Mouse (Mus musculus) lung, adult 2 months (tissue): ENCODE measurements around the gene Ddx20.

ENCODE experiments used
- CTCF ChIP-seq: fragments of 200-500 bp; IDR thresholded peaks from 2 replicates; pipeline ENCODE4 v1.5.1; 2011; ENCODE audit warnings: mild to moderate bottlenecking, low read length, control low read depth; ENCODE audit not compliant: insufficient read depth
- POLR2A ChIP-seq: fragments of 200-500 bp; IDR thresholded peaks from 2 replicates; pipeline ENCODE4 v1.6.1; 2011; ENCODE audit warnings: low read depth, mild to moderate bottlenecking, control low read depth, low read length, borderline replicate concordance; ENCODE audit errors: extremely low read depth

DNA sequence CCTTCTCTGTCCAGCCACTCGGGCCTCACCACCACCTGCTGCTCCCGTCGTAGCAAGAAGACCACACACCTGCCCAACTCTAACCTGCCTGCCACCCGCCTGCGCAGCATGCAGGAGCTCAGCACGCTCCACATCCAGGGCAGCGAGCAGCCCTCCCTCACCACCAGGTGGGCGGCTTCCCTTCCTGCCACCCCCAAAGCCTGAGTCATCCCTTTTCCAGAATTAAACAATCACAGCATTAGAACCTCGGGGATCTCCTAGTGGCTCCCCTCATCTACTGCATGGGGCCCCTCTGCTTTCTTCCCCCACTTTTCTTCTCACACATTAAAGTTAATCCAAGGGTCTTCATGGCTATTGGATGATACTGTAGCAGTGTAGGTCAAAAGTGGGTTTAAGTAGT, 19.2 kb downstream of the Ddx20 start:
- TF ChIP-seq POLR2A (no peak), CTCF (no peak)
